Mouse (Mus musculus) left cerebral cortex, adult 6 months (tissue): ENCODE data around the gene Rab19. TPM values are rescaled to one million over a fixed set of nuclear protein-coding genes. Genes with fewer than 3 reads are reported as not detected.

Experiments
- long read RNA-seq, 2 experiments: library from polyadenylated mRNA; unstranded; transcript quantifications; one replicate each; pipeline ENCODE4 v2.0.0; 2019 to 2020
- polyA plus RNA-seq: library from polyadenylated mRNA; unstranded; fragments of <200 nt; fragmentation: Nextera tagmentation; gene quantifications from 2 replicates; pipeline ENCODE4 v1.2.3, GENCODE M21; 2021

The Rab19 gene
- 0.17 and 0.24 TPM in 2 replicates for polyA plus RNA-seq
- long read RNA-seq, experiment 1, partial matches to known transcripts, result 0 of 2 reads
- long read RNA-seq, experiment 1, other reads (novel, unspliced or antisense), result 2 of 2 reads
- long read RNA-seq, experiment 2, result 0 reads

DNA sequence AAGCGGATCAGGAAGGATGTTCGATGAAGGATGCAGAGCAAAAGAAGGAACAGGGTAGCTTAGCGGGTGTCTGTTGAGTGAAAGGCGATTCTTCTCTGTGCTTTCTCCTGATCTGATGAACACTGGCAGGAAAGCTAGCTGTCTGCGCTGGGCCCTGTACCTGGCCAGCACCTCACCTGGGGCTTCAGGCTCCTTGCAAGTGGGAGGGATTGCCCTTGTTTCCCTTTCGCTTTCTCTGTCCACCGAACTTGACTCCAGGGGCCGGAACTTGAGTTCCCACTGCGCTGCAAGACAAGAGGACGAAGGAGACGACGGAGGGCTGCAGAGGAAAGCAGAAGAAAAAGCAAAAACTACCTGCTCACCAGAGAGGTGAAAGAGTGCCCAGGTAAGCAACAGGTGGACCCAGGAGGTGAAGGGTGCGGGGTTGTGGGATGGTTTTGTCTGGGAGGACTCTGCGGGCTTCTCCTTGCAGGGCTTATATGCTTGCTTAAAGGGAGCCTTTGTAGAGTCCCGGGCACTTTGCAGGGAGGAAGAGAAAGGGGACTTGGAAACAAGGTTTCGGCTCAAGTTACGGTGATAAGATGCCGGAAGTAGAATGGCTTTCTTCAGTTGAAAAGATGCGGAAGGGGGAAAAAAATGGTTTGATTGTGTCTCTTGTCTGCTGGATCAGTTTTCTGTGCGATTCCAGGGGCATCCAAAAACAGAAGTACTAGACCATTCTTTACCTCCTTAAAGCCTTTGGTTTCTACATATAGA lies at the start of gene Rab19:
Gene Rab19, plus strand, starts transcription at position 51 of the 756 bp plus-strand sequence.

GRCm38 (mm10) chr6:39377311-39377827 lies 3.6 kb upstream of the Rab19 start, which contains the start of gene Slc37a3:
TSS of gene Slc37a3 (minus strand) at chr6:39377675.

GRCm38 (mm10) chr6:39419851-39420721 lies 39.1 kb downstream of the Rab19 start, which contains the start of gene Mkrn1:
TSS of gene Mkrn1 (minus strand) at chr6:39420462.

Other genes starting within 250 kb of the Rab19 start
- gene Kdm7a, start 174.4 kb upstream of the Rab19 start, polyA plus RNA-seq, result 2.9 and 3.8 TPM in 2 replicates
- 20.3 and 20.5 TPM in 2 replicates for gene Slc37a3, start 3.5 kb upstream of the Rab19 start, polyA plus RNA-seq
- gene Mkrn1, start 39.3 kb downstream of the Rab19 start, polyA plus RNA-seq, result 64.6 and 103 TPM in 2 replicates
- 2.3 and 2.7 TPM in 2 replicates for gene Dennd2a, start 176.7 kb downstream of the Rab19 start, polyA plus RNA-seq
- 15.3 and 20.1 TPM in 2 replicates for gene Adck2, start 192.7 kb downstream of the Rab19 start, polyA plus RNA-seq
- gene Gm42420, start 204.6 kb downstream of the Rab19 start, polyA plus RNA-seq, result not detected in 2 replicates
- gene Ndufb2, start 211.4 kb downstream of the Rab19 start, polyA plus RNA-seq, result 695 and 872 TPM in 2 replicates